Mouse (Mus musculus) liver, embryonic 14.5 days (tissue): Measurements from ENCODE around the gene 4921504E06Rik. TPM values are rescaled to one million over a fixed set of nuclear protein-coding genes. Genes with fewer than 3 reads are reported as not detected.

Source experiments
- ATAC-seq: fragments of 200-750 bp; cut with Nextera tagmentation; 2 replicates; pipeline ENCODE4 v1.8.0; 2017; ENCODE audit warnings: moderate number of reproducible peaks, mild to moderate bottlenecking, moderate library complexity; ENCODE audit not compliant: insufficient read depth
- DNase-seq, 3 experiments: peaks; one replicate each; pipeline ENCODE4 v3.0.0-alpha.2; 2012 to 2013; ENCODE audit warnings: low read depth in 3 of 3, low spot score in 3 of 3
- H3K27ac ChIP-seq: fragments of 300-500 bp; sonication (generic); 2 replicates; pipeline ENCODE4 v1.5.1; 2014; ENCODE audit warnings: moderate library complexity, mild to moderate bottlenecking, control low read depth, inconsistent platforms
- H3K27me3 ChIP-seq: fragments of 300-500 bp; sonication (generic); 2 replicates; pipeline ENCODE4 v1.6.1; 2014; ENCODE audit warnings: mild to moderate bottlenecking, low read length, moderate library complexity; ENCODE audit not compliant: control insufficient read depth, insufficient read depth
- H3K36me3 ChIP-seq: fragments of 300-500 bp; sonication (generic); replicated peaks from 2 replicates; pipeline ENCODE4 v1.6.1; 2014; ENCODE audit warnings: low read depth; ENCODE audit not compliant: control insufficient read depth, insufficient read depth
- H3K4me1 ChIP-seq, 2 experiments: fragments of 200-500 bp in 1 of 2; fragments of 300-500 bp in 1 of 2; sonication (generic) in 1 of 2; replicated peaks; 2 replicates each; pipeline ENCODE4 v1.6.1; 2012 to 2014; ENCODE audit warnings: antibody characterized with exemption in 1 of 2, inconsistent platforms in 1 of 2, low read length in 1 of 2; ENCODE audit not compliant: control insufficient read depth in 2 of 2, insufficient read depth in 2 of 2
- H3K4me2 ChIP-seq: fragments of 300-500 bp; sonication (generic); 2 replicates; pipeline ENCODE4 v1.6.1; 2014; ENCODE audit warnings: low read depth, mild to moderate bottlenecking, control low read depth, moderate library complexity
- H3K4me3 ChIP-seq, 2 experiments: fragments of 200-500 bp in 1 of 2; fragments of 300-500 bp in 1 of 2; sonication (generic) in 1 of 2; 2 replicates each; pipeline ENCODE4 v1.5.1; 2012 to 2014; ENCODE audit warnings: low read depth in 2 of 2, low read length in 2 of 2, mild to moderate bottlenecking in 2 of 2, control low read depth in 1 of 2, inconsistent platforms in 1 of 2, moderate library complexity in 1 of 2; ENCODE audit not compliant: insufficient read depth in 1 of 2
- H3K9ac ChIP-seq: fragments of 300-500 bp; sonication (generic); replicated peaks from 2 replicates; pipeline ENCODE4 v1.6.1; 2014; ENCODE audit warnings: mild to moderate bottlenecking, control low read depth, moderate library complexity
- H3K9me3 ChIP-seq: fragments of 300-500 bp; sonication (generic); 2 replicates; pipeline ENCODE4 v1.6.1; 2016; ENCODE audit warnings: low read length, mixed read lengths; ENCODE audit not compliant: control insufficient read depth
- CTCF ChIP-seq: IDR thresholded peaks from 2 replicates; pipeline ENCODE4 v1.5.1; 2016; ENCODE audit warnings: antibody characterized with exemption, low read depth, control low read depth
- EP300 ChIP-seq: IDR thresholded peaks from 2 replicates; pipeline ENCODE4 v1.6.1; 2016; ENCODE audit warnings: antibody characterized with exemption, low read depth
- WGBS: fragments of 180-500 bp; shearing (Covaris S2); extraction: QIAGEN DNeasy Blood & Tissue Kit; methylation state at CpG from one replicate; pipeline ENCODE4 v1.1.7; 2014; ENCODE audit not compliant: insufficient replicate concordance; 5-methylcytosine and 5-hydroxymethylcytosine counted together
- polyA plus RNA-seq, 2 experiments: library from polyadenylated mRNA; depleted of rRNA in 1 of 2; stranded (reverse) in 1 of 2; unstranded in 1 of 2; fragments of >200 nt; fragmentation: Nextera tagmentation in 1 of 2; extraction: Ambion mirVana in 1 of 2; gene quantifications; 2 replicates each; pipeline versions ENCODE4 v1.2.1 to v1.2.3; 2012 to 2014

The 4921504E06Rik gene
- polyA plus RNA-seq, 2 experiments = not detected

DNA sequence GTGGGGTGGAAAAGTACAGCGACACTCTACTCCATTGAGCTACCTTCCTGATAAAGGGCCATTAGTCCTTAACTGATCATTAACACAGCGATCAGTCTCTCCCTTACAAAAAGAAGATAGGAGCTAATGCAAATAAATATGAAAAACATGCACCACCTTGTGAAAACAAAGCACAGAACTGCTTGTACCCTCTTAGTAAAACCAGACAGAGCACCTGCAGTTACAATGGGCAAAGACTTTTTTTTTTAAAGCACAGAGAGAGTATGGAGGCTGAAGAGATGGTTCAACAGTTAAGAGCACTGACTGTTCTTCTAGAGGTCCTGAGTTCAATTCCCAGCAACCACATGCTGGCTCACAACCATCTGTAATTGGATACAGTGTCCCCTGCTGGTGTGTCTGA lies 6.9 kb upstream of the 4921504E06Rik start:
- Histone ChIP-seq H3K4me3 (no peak overlapping the region), H3K4me1 (no peaks in the 10 kb centered on the region), H3K27me3 (no peaks in the 10 kb centered on the region), H3K4me2 (no peak overlapping the region), H3K9ac (no peak overlapping the region), H3K9me3 (no peaks in the 10 kb centered on the region), H3K36me3 (no peaks in the 10 kb centered on the region), H3K27ac (no peak overlapping the region)
- ATAC-seq (no peak), DNase-seq (no peak)
- WGBS = 63% methylated on average over 2 of the region's 2 CpGs
- TF ChIP-seq EP300 (no peak), CTCF (no peak)

DNA sequence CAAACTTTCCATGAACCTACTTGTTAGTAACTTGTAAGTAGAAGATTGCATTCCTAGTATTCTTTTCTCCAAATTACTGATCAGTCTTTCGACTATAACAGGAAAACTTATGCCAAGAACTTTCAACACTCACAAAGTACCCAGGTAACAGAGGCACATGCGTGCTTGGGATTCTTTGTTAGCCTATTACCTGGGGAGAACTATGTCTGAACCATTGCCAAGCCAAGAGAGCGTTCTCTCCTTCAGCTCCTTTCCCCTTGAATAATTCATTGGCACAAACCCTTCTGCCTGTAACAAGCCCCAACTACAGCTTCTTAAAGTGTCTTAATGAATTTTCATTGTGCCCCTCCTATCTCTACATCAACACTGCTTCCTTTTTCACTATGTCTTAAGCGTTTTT lies 6.4 kb upstream of the 4921504E06Rik start:
- ATAC-seq (no peak), DNase-seq (no peak)
- no peaks in the 10 kb centered on the region for H3K4me1 ChIP-seq
- no peaks in the 10 kb centered on the region for H3K36me3 ChIP-seq
- H3K9ac ChIP-seq = no peak overlapping the region
- no peak overlapping the region for H3K27ac ChIP-seq
- no peaks in the 10 kb centered on the region for H3K9me3 ChIP-seq
- WGBS = 45% methylated on average over 4 of the region's 4 CpGs
- no peak overlapping the region for H3K4me2 ChIP-seq
- no peak overlapping the region for H3K4me3 ChIP-seq
- no peak for TF ChIP-seq EP300
- TF ChIP-seq CTCF = no peak
- no peaks in the 10 kb centered on the region for H3K27me3 ChIP-seq

DNA sequence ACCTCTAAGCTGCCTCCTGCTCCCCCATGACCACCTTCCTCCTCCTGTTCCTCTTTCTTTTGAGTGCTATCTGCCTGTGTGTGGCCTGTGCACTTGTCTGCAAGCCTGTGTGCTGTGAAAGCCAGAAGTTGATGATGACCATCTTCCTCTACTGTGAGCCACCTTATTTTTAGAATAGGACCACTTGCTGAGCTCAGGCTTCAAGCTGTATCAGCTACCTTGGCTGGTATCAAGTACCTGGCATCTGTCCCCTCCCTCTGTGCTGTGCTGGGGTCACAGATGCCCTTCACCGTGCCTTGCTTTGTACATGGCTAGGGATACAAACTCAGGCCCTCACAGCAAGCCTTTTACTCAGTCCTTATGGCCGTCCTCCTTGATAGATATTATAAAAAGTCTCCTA lies 2.3 kb downstream of the 4921504E06Rik start:
- ATAC-seq (no peak), DNase-seq (no peak)
- WGBS = 37% methylated on average over 2 of the region's 2 CpGs
- H3K4me2 ChIP-seq = no peak overlapping the region
- no peak overlapping the region for H3K4me3 ChIP-seq
- H3K27me3 ChIP-seq = no peaks in the 10 kb centered on the region
- TF ChIP-seq EP300 = no peak
- TF ChIP-seq CTCF = no peak
- H3K9ac ChIP-seq = no peak overlapping the region
- no peaks in the 10 kb centered on the region for H3K36me3 ChIP-seq
- H3K4me1 ChIP-seq = peaks cover 0 to 3% of the 10 kb centered on the region in 2 experiments; a peak in 2 of 4 replicates
- H3K9me3 ChIP-seq = no peaks in the 10 kb centered on the region
- H3K27ac ChIP-seq = no peak overlapping the region

DNA sequence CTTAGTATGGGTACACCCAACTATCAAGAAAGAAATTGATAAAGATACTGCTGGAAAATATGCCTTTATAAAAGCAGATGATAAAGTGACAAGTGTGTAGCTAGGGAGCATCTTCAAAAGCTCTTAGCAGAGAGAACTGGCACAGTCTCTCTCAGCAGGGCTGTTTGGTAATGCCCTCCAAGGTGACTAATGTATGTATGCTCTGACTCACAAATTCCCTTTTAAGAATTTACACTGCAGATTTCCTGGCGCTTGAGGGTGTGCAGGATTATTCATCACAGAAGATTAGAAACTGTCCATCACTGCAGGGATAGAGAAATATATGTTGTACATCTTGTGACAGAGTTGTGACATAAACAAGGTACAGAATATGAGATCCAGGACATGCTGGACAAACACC lies 12.8 kb downstream of the 4921504E06Rik start:
- Histone ChIP-seq H3K4me1 (no peaks in the 10 kb centered on the region), H3K27me3 (no peaks in the 10 kb centered on the region), H3K27ac (no peak overlapping the region), H3K36me3 (no peaks in the 10 kb centered on the region), H3K4me2 (no peak overlapping the region), H3K9me3 (no peaks in the 10 kb centered on the region), H3K9ac (no peak overlapping the region), H3K4me3 (no peak overlapping the region)
- TF ChIP-seq EP300 (no peak), CTCF (no peak)
- 55% methylated on average over 1 of the region's 1 CpGs for WGBS
- ATAC-seq = no peak
- no peak for DNase-seq

DNA sequence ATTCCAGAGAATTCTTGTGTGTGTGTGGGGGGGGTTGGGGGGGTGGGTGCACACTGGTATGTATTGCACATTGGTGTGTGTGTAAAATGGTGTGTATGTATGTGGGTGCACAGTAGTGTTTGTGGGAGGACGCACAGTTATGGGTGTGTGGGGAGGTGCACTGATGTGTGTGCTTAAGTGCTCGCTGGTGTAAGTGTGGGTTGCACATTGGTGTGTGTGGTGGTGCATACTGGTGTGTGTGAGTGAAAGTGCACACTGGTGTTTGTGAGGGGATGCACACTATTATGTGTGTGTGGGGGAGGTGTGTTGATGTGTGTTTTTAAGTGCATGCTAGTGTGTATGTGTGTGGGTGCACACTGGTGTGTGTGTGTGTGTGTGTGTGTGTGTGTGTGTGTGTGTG lies 24.3 kb downstream of the 4921504E06Rik start:
- 56% methylated on average over 2 of the region's 2 CpGs for WGBS
- H3K4me2 ChIP-seq = no peak overlapping the region

More for the DNA sequence above, 24.3 kb downstream of the 4921504E06Rik start:
- no peaks in the 10 kb centered on the region for H3K36me3 ChIP-seq
- no peaks in the 10 kb centered on the region for H3K27me3 ChIP-seq
- no peak overlapping the region for H3K4me3 ChIP-seq
- no peaks in the 10 kb centered on the region for H3K9me3 ChIP-seq
- H3K4me1 ChIP-seq = no peaks in the 10 kb centered on the region
- no peak overlapping the region for H3K9ac ChIP-seq
- TF ChIP-seq CTCF = no peak
- TF ChIP-seq EP300 = no peak
- no peak for ATAC-seq
- H3K27ac ChIP-seq = no peak overlapping the region
- DNase-seq = no peak
